Mouse (Mus musculus): ENCODE measurements around the gene Ap1s1. TPM values are rescaled to one million over a fixed set of nuclear protein-coding genes. Genes with fewer than 3 reads are reported as not detected.

Ap1s1 gene
- polyA plus RNA-seq, 1 experiment from 2014 or later = 303 TPM

DNA sequence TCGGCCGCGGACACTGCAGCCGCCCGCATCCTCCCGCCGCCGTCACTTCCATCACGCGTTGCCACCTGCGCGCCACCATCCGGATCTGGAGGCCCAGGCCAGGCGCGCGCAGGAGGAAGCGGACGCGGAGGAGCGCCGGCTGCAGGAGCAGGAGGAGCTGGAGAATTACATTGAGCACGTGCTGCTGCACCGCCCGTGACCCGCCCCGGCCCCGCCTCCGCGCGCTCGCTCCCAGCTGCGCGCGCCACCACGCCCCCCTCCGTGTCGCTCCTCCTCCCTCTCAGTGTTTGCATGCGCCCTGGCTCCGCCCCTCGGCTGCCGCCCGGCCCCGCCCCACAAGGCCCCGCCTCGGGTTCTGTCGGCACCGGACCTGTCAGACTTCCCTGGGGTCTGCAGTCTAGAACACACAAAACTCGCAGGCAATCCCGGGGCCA lies 13.3 kb downstream of the Ap1s1 start:
- peak; percentile 37 for ATAC-seq
- WGBS = 1% methylated on average over 46 of the region's 49 CpGs
- Histone ChIP-seq H3K4me1 (ENCODE audit: control insufficient read depth, insufficient read depth, low read length) (peaks cover 24% of the 10 kb centered on the region), H3K4me3 (ENCODE audit: low read depth, low read length) (peak overlapping the region; percentile 59), H3K4me2 (ENCODE audit: low read length) (peak overlapping the region; percentile 99), H3K27ac (ENCODE audit: low read length) (peak overlapping the region; percentile 48), H3K9me3 (replicated peaks; ENCODE audit: control insufficient read depth, low read length, poor library complexity, severe bottlenecking) (no peaks in the 10 kb centered on the region), H3K9ac (ENCODE audit: low read depth, low read length) (peak overlapping the region; percentile 76), H3K27me3 (ENCODE audit: control insufficient read depth, insufficient read depth, low read depth, low read length) (peaks cover 10% of the 10 kb centered on the region; the same call in 1 of the 2 replicates), H3K36me3 (ENCODE audit: control insufficient read depth, insufficient read depth, low read length) (peaks cover 9% of the 10 kb centered on the region; the same call in 1 of the 2 replicates)

DNA sequence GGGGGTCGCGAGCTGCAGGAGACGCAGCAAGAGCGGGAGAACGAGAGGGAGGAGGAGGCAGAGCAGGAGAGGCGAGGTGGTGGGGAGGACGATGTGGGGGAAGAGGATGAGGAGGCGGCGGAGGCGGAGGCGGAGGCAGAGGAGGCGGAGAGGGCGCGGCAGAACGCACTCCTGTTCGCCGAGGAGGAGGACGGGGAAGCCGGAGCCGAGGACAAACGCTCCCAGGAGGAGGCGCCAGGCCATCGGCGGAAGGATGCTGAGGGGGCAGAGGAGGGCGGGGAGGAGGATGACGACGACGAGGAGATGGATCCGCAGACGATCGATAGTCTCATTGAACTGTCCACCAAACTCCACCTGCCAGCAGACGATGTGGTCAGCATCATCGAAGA lies 13.9 kb downstream of the Ap1s1 start:
- Histone ChIP-seq H3K4me1 (ENCODE audit: control insufficient read depth, insufficient read depth, low read length) (peaks cover 24% of the 10 kb centered on the region), H3K4me3 (ENCODE audit: low read depth, low read length) (peak overlapping the region; percentile 59), H3K4me2 (ENCODE audit: low read length) (peak overlapping the region; percentile 99), H3K9me3 (replicated peaks; ENCODE audit: control insufficient read depth, low read length, poor library complexity, severe bottlenecking) (no peaks in the 10 kb centered on the region), H3K27ac (ENCODE audit: low read length) (peak overlapping the region; percentile 48), H3K9ac (ENCODE audit: low read depth, low read length) (peak overlapping the region; percentile 76), H3K27me3 (ENCODE audit: control insufficient read depth, insufficient read depth, low read depth, low read length) (peaks cover 13% of the 10 kb centered on the region), H3K36me3 (ENCODE audit: control insufficient read depth, insufficient read depth, low read length) (peaks cover 6% of the 10 kb centered on the region; the same call in 1 of the 2 replicates)
- ATAC-seq = 0 out of 2 replicates have a peak, but pooled peaks have one; percentile 6
- WGBS = 0% methylated on average over 30 of the region's 33 CpGs

DNA sequence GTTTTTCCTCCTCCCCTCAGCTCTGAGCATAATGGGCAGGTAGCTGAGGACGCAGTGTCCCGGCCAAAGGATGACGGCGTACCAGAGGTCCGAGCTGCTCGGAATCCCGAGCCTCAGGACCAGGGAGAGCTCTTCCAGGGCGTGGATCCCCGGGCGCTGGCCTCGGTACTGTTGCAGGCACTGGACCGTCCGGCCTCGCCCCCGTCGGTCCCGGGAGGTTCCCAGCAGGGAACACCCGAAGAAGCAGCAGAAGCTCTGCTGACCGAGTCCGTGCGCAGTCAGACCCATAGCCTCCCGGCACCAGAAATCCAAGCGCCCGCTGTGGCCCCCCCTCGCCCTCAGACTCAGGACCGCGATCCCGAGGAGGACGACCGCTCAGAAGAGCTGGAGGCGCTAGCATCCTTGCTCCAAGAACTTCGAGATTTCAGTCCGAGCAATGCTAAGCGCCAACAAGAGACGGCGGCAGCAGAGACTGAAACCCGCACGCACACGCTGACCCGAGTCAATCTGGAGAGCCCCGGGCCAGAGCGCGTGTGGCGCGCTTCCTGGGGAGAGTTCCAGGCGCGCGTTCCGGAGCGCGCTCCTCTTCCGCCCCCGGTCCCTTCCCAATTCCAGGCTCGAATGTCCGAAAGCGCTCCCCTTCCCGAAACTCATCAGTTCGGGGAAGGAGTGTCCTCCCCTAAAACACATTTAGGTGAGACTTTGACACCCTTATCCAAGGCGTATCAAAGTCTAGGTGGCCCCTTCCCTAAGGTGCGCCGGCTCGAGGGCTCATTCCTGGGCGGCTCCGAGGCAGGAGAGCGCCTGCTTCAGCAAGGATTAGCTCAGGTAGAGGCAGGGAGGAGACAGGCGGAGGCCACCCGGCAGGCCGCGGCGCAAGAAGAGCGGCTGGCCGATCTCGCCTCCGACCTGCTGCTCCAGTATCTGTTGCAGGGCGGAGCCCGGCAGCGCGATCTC lies 14.6 kb downstream of the Ap1s1 start:
- Histone ChIP-seq H3K27ac (ENCODE audit: low read length) (peak overlapping the region; percentile 48), H3K4me1 (ENCODE audit: control insufficient read depth, insufficient read depth, low read length) (peaks cover 24% of the 10 kb centered on the region), H3K36me3 (ENCODE audit: control insufficient read depth, insufficient read depth, low read length) (peaks cover 4% of the 10 kb centered on the region; the same call in 1 of the 2 replicates), H3K9me3 (replicated peaks; ENCODE audit: control insufficient read depth, low read length, poor library complexity, severe bottlenecking) (no peaks in the 10 kb centered on the region), H3K4me3 (ENCODE audit: low read depth, low read length) (peak overlapping the region; percentile 59), H3K27me3 (ENCODE audit: control insufficient read depth, insufficient read depth, low read depth, low read length) (peaks cover 19% of the 10 kb centered on the region), H3K4me2 (ENCODE audit: low read length) (peak overlapping the region; percentile 99), H3K9ac (ENCODE audit: low read depth, low read length) (peak overlapping the region; percentile 76)
- WGBS = under 1% methylated on average over 78 of the region's 78 CpGs
- no peak for ATAC-seq

DNA sequence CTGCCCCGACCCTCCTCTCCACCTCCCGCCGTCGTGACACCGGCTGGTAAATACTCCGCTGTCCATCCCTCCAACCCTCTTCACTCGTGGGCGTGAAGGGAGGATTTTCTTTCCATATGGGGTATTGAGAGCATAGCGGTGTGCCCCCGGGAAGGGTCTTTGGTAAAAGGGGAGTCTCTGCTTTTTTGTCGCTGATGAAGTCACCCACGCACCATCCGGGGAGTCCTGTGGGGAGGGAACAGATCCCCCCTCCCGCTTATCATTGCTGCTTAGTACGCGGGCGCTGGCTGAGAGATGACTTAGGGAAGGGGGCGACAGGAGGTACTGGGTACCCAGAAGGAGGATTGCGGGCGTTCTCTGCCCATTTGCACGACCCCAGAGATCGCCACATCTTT lies 15.5 kb downstream of the Ap1s1 start:
- Histone ChIP-seq H3K9ac (ENCODE audit: low read depth, low read length) (peak overlapping the region; percentile 76), H3K4me3 (ENCODE audit: low read depth, low read length) (peak overlapping the region; percentile 59), H3K9me3 (replicated peaks; ENCODE audit: control insufficient read depth, low read length, poor library complexity, severe bottlenecking) (no peaks in the 10 kb centered on the region), H3K4me2 (ENCODE audit: low read length) (peak overlapping the region; percentile 99), H3K4me1 (ENCODE audit: control insufficient read depth, insufficient read depth, low read length) (peaks cover 28% of the 10 kb centered on the region), H3K36me3 (ENCODE audit: control insufficient read depth, insufficient read depth, low read length) (peaks cover 2% of the 10 kb centered on the region; the same call in 1 of the 2 replicates), H3K27me3 (ENCODE audit: control insufficient read depth, insufficient read depth, low read depth, low read length) (peaks cover 28% of the 10 kb centered on the region), H3K27ac (ENCODE audit: low read length) (no peak overlapping the region)
- 10% methylated on average over 22 of the region's 22 CpGs for WGBS
- no peak for ATAC-seq

DNA sequence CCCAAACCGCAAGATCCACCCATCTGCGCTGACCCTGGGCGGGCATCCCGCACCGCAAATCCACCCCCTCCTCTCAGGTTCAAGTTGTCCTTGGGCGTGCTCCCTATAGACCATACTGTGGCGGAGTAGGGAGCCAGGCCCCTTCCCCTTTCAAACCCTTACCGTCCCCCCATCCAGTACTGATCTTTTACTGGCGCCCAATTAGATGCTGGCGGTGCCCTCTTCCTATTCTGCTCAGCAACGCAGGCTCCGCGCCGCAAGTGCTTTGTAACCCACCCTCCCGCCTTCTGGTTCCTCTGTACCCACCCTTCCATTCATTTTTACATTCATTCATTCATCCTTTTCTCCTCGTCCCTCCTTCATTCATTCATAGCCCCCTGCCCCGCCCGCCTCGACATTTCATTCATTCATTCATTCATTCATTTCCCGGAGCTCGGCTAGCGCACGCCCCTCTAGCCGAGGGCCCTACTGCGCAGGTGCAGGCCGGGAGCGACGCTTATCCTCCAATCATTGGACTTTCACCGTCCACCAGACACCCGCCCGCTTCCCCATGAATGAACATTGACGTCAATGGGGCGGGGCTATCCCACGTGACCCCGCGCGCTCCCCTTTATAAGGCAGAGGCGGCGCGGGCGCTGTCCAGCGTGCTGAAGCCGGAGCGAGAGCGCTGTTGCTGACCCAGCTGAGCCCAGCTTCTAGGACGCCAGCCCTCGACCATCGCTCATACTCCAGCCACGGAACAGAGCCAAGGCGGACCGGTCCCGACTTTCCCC lies 16.1 kb downstream of the Ap1s1 start:
- Histone ChIP-seq H3K4me2 (ENCODE audit: low read length) (peak overlapping the region; percentile 99), H3K9ac (ENCODE audit: low read depth, low read length) (peak overlapping the region; percentile 76), H3K27ac (ENCODE audit: low read length) (peak overlapping the region; percentile 67), H3K36me3 (ENCODE audit: control insufficient read depth, insufficient read depth, low read length) (no peaks in the 10 kb centered on the region), H3K4me1 (ENCODE audit: control insufficient read depth, insufficient read depth, low read length) (peaks cover 31% of the 10 kb centered on the region), H3K4me3 (ENCODE audit: low read depth, low read length) (peak overlapping the region; percentile 59), H3K27me3 (ENCODE audit: control insufficient read depth, insufficient read depth, low read depth, low read length) (peaks cover 29% of the 10 kb centered on the region), H3K9me3 (replicated peaks; ENCODE audit: control insufficient read depth, low read length, poor library complexity, severe bottlenecking) (no peaks in the 10 kb centered on the region)
- ATAC-seq = peak; percentile 70
- under 1% methylated on average over 51 of the region's 52 CpGs for WGBS

DNA sequence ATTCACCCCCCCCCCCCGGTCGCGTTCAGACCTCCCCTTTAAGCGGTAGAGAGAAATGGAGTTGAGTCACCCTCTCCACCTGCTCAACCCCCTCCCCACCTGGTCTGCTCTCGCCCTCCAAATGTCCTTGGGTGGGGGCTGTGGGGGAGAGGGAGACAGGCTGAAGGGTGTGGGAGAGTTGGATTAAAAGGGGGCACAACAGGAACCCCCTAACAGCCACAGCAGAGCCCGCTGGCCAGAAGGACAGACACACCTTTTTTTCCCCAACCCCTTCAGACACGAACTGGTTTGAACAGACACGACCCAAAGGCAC lies 16.7 kb downstream of the Ap1s1 start:
- 2% methylated on average over 8 of the region's 8 CpGs for WGBS
- Histone ChIP-seq H3K27ac (ENCODE audit: low read length) (peak overlapping the region; percentile 67; the same call in 1 of the 2 replicates), H3K4me1 (ENCODE audit: control insufficient read depth, insufficient read depth, low read length) (peaks cover 31% of the 10 kb centered on the region), H3K36me3 (ENCODE audit: control insufficient read depth, insufficient read depth, low read length) (no peaks in the 10 kb centered on the region), H3K27me3 (ENCODE audit: control insufficient read depth, insufficient read depth, low read depth, low read length) (peaks cover 33% of the 10 kb centered on the region), H3K9me3 (replicated peaks; ENCODE audit: control insufficient read depth, low read length, poor library complexity, severe bottlenecking) (no peaks in the 10 kb centered on the region), H3K4me2 (ENCODE audit: low read length) (peak overlapping the region; percentile 99), H3K4me3 (ENCODE audit: low read depth, low read length) (peak overlapping the region; percentile 59), H3K9ac (ENCODE audit: low read depth, low read length) (peak overlapping the region; percentile 33)
- ATAC-seq = peak; percentile 10

DNA sequence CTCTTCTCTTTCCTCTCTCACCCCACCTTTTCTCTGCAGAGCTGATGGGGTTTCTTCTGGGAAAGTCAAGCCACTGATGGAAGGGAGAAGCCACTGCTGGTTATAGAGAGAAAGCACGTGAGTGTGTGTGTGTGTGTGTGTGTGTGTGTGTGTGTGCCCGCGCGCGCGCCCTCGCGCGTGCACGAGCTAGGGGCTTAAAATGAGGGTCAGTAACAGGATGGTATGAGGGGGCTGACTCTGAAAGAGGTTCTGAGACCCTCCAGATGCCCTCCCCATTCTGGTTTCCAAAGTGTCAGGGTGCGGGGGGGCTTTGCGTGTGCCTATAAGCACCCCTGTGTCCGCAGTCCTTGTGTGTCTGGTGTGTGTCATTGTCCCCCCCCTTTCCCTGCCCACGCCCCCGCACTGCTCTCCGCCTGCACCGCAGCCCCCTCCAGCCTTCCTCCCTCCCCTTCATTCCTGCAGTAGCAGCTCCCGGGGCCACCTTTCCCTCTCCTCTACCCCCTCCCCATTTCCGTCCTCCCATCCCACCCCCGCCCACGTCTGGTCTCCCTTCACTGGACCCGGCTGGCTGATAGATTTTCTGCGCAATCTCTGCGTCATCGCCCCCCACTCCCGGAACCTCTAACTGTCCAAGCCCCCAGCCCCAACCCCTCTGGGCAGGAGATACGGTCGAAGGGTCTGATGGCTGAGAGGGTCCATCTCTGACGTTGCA lies 17.2 kb downstream of the Ap1s1 start:
- Histone ChIP-seq H3K9me3 (replicated peaks; ENCODE audit: control insufficient read depth, low read length, poor library complexity, severe bottlenecking) (no peaks in the 10 kb centered on the region), H3K4me3 (ENCODE audit: low read depth, low read length) (peak overlapping the region; percentile 59), H3K4me1 (ENCODE audit: control insufficient read depth, insufficient read depth, low read length) (peaks cover 31% of the 10 kb centered on the region), H3K4me2 (ENCODE audit: low read length) (peak overlapping the region; percentile 99), H3K27me3 (ENCODE audit: control insufficient read depth, insufficient read depth, low read depth, low read length) (peaks cover 36% of the 10 kb centered on the region), H3K9ac (ENCODE audit: low read depth, low read length) (peak overlapping the region; percentile 33), H3K27ac (ENCODE audit: low read length) (peak overlapping the region; percentile 5; the same call in 1 of the 2 replicates), H3K36me3 (ENCODE audit: control insufficient read depth, insufficient read depth, low read length) (no peaks in the 10 kb centered on the region)
- ATAC-seq = peak; percentile 21
- 3% methylated on average over 27 of the region's 29 CpGs for WGBS

DNA sequence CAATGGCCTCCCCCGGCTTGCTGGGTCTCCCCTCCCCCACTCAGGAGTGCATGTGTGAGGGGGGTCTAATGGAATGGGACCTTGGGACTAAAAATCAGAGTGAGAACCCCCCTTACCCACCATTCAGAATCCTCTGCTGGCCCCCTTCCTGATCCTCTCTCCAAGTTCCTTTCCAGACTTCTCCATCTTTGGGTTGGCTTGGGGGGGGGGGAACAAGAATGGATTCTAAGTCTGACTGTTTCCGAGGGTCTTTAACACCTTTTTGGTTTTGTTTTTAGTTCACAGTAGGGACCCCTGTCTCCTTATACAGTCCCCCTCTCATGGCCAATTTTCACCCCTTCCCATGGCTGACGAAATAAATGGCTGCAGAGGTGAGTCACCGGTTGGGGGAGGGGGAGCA lies 19.8 kb downstream of the Ap1s1 start, which contains the start of gene Vgf:
Gene Vgf (plus strand): TSS at position 301 of the 400 bp plus-strand sequence.
- peaks cover 36% of the 10 kb centered on the region for H3K27me3 ChIP-seq (ENCODE audit: control insufficient read depth, insufficient read depth, low read depth, low read length)
- H3K9ac ChIP-seq (ENCODE audit: low read depth, low read length) = peak within 1 kb of the TSS; percentile 43
- H3K36me3 ChIP-seq (ENCODE audit: control insufficient read depth, insufficient read depth, low read length) = no peaks in the 10 kb centered on the region
- ATAC-seq = no peak
- WGBS = 32% methylated on average over 4 of the region's 4 CpGs
- H3K4me2 ChIP-seq (ENCODE audit: low read length) = peak within 1 kb of the TSS; percentile 55
- no peak within 1 kb of the TSS for H3K27ac ChIP-seq (ENCODE audit: low read length)
- peak within 1 kb of the TSS; percentile 33 for H3K4me3 ChIP-seq (ENCODE audit: low read depth, low read length)
- no peaks in the 10 kb centered on the region for H3K9me3 ChIP-seq (replicated peaks; ENCODE audit: control insufficient read depth, low read length, poor library complexity, severe bottlenecking)
- peaks cover 21% of the 10 kb centered on the region for H3K4me1 ChIP-seq (ENCODE audit: control insufficient read depth, insufficient read depth, low read length)

All from midbrain, embryonic 16.5 days (tissue).